Mouse (Mus musculus) liver, embryonic 11.5 days (tissue): ENCODE results near the gene Rad51d. TPM values are rescaled to one million over a fixed set of nuclear protein-coding genes. Genes with fewer than 3 reads are reported as not detected.
A peak's percentile ranks its signal among the peaks of the same experiment; 100 is the strongest.

Source experiments
- ATAC-seq: fragments of 200-750 bp; cut with Nextera tagmentation; replicated peaks from 2 replicates; pipeline ENCODE4 v1.8.0; 2017; ENCODE audit warnings: moderate number of reproducible peaks, mild to moderate bottlenecking, moderate TSS enrichment, moderate library complexity; ENCODE audit not compliant: low FRiP score
- DNase-seq: peaks from one replicate; pipeline ENCODE4 v3.0.0-alpha.2; 2017; ENCODE audit warnings: low spot score
- H3K27ac ChIP-seq: fragments of 300-500 bp; sonication (generic); 2 replicates; pipeline ENCODE4 v1.5.1; 2014; ENCODE audit warnings: mild to moderate bottlenecking, low read depth, low read length, control low read depth
- H3K27me3 ChIP-seq: fragments of 300-500 bp; sonication (generic); replicated peaks from 2 replicates; pipeline ENCODE4 v1.6.1; 2014; ENCODE audit warnings: low read length, mixed read lengths; ENCODE audit not compliant: control insufficient read depth, insufficient read depth
- H3K36me3 ChIP-seq: fragments of 300-500 bp; sonication (generic); 2 replicates; pipeline ENCODE4 v1.6.1; 2014; ENCODE audit warnings: mild to moderate bottlenecking, low read length, moderate library complexity, mixed read lengths; ENCODE audit not compliant: control insufficient read depth, insufficient read depth
- H3K4me1 ChIP-seq: fragments of 300-500 bp; sonication (generic); replicated peaks from 2 replicates; pipeline ENCODE4 v1.6.1; 2014; ENCODE audit warnings: low read length, mixed read lengths; ENCODE audit not compliant: control insufficient read depth, insufficient read depth
- H3K4me2 ChIP-seq: fragments of 300-500 bp; sonication (generic); 2 replicates; pipeline ENCODE4 v1.6.1; 2014; ENCODE audit warnings: mild to moderate bottlenecking, control low read depth, moderate library complexity
- H3K4me3 ChIP-seq: fragments of 300-500 bp; sonication (generic); 2 replicates; pipeline ENCODE4 v1.5.1; 2014; ENCODE audit warnings: low read depth, low read length, control low read depth
- H3K9ac ChIP-seq: fragments of 300-500 bp; sonication (generic); 2 replicates; pipeline ENCODE4 v1.6.1; 2014; ENCODE audit warnings: low read depth, low read length, control low read depth
- H3K9me3 ChIP-seq: fragments of 300-500 bp; sonication (generic); 2 replicates; pipeline ENCODE4 v1.6.1; 2016; ENCODE audit warnings: low read length, inconsistent platforms, mixed read lengths; ENCODE audit not compliant: control insufficient read depth
- WGBS: fragments of 180-500 bp; shearing (Covaris S2); extraction: QIAGEN DNeasy Blood & Tissue Kit; methylation state at CpG from one replicate; pipeline ENCODE4 v1.1.7; 2014; 5-methylcytosine and 5-hydroxymethylcytosine counted together
- polyA plus RNA-seq: library from polyadenylated mRNA; unstranded; fragments of >200 nt; fragmentation: Nextera tagmentation; extraction: Ambion mirVana; gene quantifications from 2 replicates; pipeline ENCODE4 v1.2.1, GENCODE M21; 2014

The Rad51d gene
- polyA plus RNA-seq, 1 experiment from 2014 or later: 14.4 TPM

GRCm38 (mm10) chr11:82855327-82855973 is 35.0 kb downstream of the Rad51d start:
- Histone ChIP-seq H3K4me1 (peaks cover 53% of the 10 kb centered on the region), H3K9me3 (no peaks in the 10 kb centered on the region), H3K4me3 (no peak overlapping the region), H3K4me2 (peak overlapping the region; percentile 35), H3K36me3 (no peaks in the 10 kb centered on the region), H3K27ac (peak overlapping the region; percentile 80), H3K27me3 (no peaks in the 10 kb centered on the region), H3K9ac (no peak overlapping the region)
- 70% methylated on average over 9 of the region's 9 CpGs for WGBS
- no peak for DNase-seq
- peak; percentile 83 for ATAC-seq

GRCm38 (mm10) chr11:82854111-82854510 is 36.3 kb downstream of the Rad51d start:
- no peaks in the 10 kb centered on the region for H3K27me3 ChIP-seq
- H3K9me3 ChIP-seq: no peaks in the 10 kb centered on the region
- H3K4me1 ChIP-seq: peaks cover 63% of the 10 kb centered on the region
- no peak overlapping the region for H3K4me2 ChIP-seq
- WGBS: 83% methylated on average over 6 of the region's 6 CpGs
- no peaks in the 10 kb centered on the region for H3K36me3 ChIP-seq
- ATAC-seq: no peak
- no peak overlapping the region for H3K9ac ChIP-seq
- DNase-seq: no peak
- H3K27ac ChIP-seq: no peak overlapping the region
- no peak overlapping the region for H3K4me3 ChIP-seq

- H3K36me3 ChIP-seq: no peaks in the 10 kb centered on the region; the same call in 1 of the 2 replicates
- no peaks in the 10 kb centered on the region for H3K9me3 ChIP-seq
- peaks cover 71% of the 10 kb centered on the region for H3K4me1 ChIP-seq
- H3K9ac ChIP-seq: no peak overlapping the region
- H3K27ac ChIP-seq: no peak overlapping the region; the same call in 1 of the 2 replicates
- no peaks in the 10 kb centered on the region for H3K27me3 ChIP-seq
- H3K4me3 ChIP-seq: no peak overlapping the region
- WGBS: 82% methylated on average over 7 of the region's 7 CpGs
- DNase-seq: no peak
- no peak for ATAC-seq
- H3K4me2 ChIP-seq: no peak overlapping the region
These were observed 37.5 kb downstream of the Rad51d start for GRCm38 (mm10) chr11:82852958-82853357.

- Histone ChIP-seq H3K27me3 (no peaks in the 10 kb centered on the region), H3K4me2 (0 out of 2 replicates have a peak overlapping the region, but pooled peaks have one; percentile 5), H3K4me3 (no peak overlapping the region), H3K9me3 (no peaks in the 10 kb centered on the region), H3K4me1 (peaks cover 73% of the 10 kb centered on the region), H3K27ac (no peak overlapping the region; the same call in 1 of the 2 replicates), H3K36me3 (no peaks in the 10 kb centered on the region; the same call in 1 of the 2 replicates), H3K9ac (no peak overlapping the region)
- DNase-seq (no peak), ATAC-seq (no peak)
- 78% methylated on average over 10 of the region's 10 CpGs for WGBS
These were observed 37.9 kb downstream of the Rad51d start for GRCm38 (mm10) chr11:82852540-82852939.

GRCm38 (mm10) chr11:82852115-82852514 is 38.3 kb downstream of the Rad51d start:
- peak overlapping the region; percentile 20; the same call in 1 of the 2 replicates for H3K4me2 ChIP-seq
- ATAC-seq: no peak

GRCm38 (mm10) chr11:82850259-82850658 is 40.2 kb downstream of the Rad51d start:
- H3K36me3 ChIP-seq: no peaks in the 10 kb centered on the region; the same call in 1 of the 2 replicates
- DNase-seq (no peak), ATAC-seq (no peak)
- no peak overlapping the region for H3K9ac ChIP-seq
- H3K4me1 ChIP-seq: peaks cover 75% of the 10 kb centered on the region
- no peaks in the 10 kb centered on the region for H3K27me3 ChIP-seq
- H3K4me2 ChIP-seq: no peak overlapping the region
- no peak overlapping the region for H3K4me3 ChIP-seq
- H3K9me3 ChIP-seq: no peaks in the 10 kb centered on the region
- H3K27ac ChIP-seq: peak overlapping the region; percentile 34; the same call in 1 of the 2 replicates
- WGBS: 83% methylated on average over 5 of the region's 5 CpGs

More at GRCm38 (mm10) chr11:82852115-82852514, 38.3 kb downstream of the Rad51d start:
- no peak for DNase-seq
- Histone ChIP-seq H3K27ac (no peak overlapping the region), H3K4me3 (no peak overlapping the region), H3K36me3 (no peaks in the 10 kb centered on the region; the same call in 1 of the 2 replicates), H3K4me1 (peaks cover 74% of the 10 kb centered on the region), H3K9me3 (no peaks in the 10 kb centered on the region), H3K9ac (0 out of 2 replicates have a peak overlapping the region, but pooled peaks have one; percentile 31), H3K27me3 (no peaks in the 10 kb centered on the region)
- 77% methylated on average over 11 of the region's 11 CpGs for WGBS

- peak overlapping the region; percentile 92 for H3K4me2 ChIP-seq
- H3K27me3 ChIP-seq: no peaks in the 10 kb centered on the region
- peak overlapping the region; percentile 20; the same call in 1 of the 2 replicates for H3K4me3 ChIP-seq
- H3K9ac ChIP-seq: peak overlapping the region; percentile 46
- H3K9me3 ChIP-seq: no peaks in the 10 kb centered on the region
- ATAC-seq: peak; percentile 89
- peaks cover 5% of the 10 kb centered on the region; the same call in 1 of the 2 replicates for H3K36me3 ChIP-seq
- 33% methylated on average over 6 of the region's 6 CpGs for WGBS
- no peak for DNase-seq
- H3K4me1 ChIP-seq: peaks cover 65% of the 10 kb centered on the region
- peak overlapping the region; percentile 98 for H3K27ac ChIP-seq
These were observed 42.8 kb downstream of the Rad51d start for GRCm38 (mm10) chr11:82847571-82848000.

GRCm38 (mm10) chr11:82846938-82847337 is 43.5 kb downstream of the Rad51d start:
- peak overlapping the region; percentile 92 for H3K4me2 ChIP-seq
- WGBS: 51% methylated on average over 3 of the region's 3 CpGs
- H3K27me3 ChIP-seq: no peaks in the 10 kb centered on the region
- 0 out of 2 replicates have a peak overlapping the region, but pooled peaks have one; percentile 20 for H3K4me3 ChIP-seq
- peak overlapping the region; percentile 50 for H3K9ac ChIP-seq
- no peaks in the 10 kb centered on the region for H3K9me3 ChIP-seq
- DNase-seq (no peak), ATAC-seq (no peak)
- peak overlapping the region; percentile 98 for H3K27ac ChIP-seq
- peaks cover 5% of the 10 kb centered on the region; the same call in 1 of the 2 replicates for H3K36me3 ChIP-seq
- H3K4me1 ChIP-seq: peaks cover 59% of the 10 kb centered on the region
